Mouse (Mus musculus) lung, adult 2 months (tissue): ENCODE measurements around the gene Mrpl36.

Experiments used
- CTCF ChIP-seq: fragments of 200-500 bp; IDR thresholded peaks from 2 replicates; pipeline ENCODE4 v1.5.1; 2011; ENCODE audit warnings: mild to moderate bottlenecking, low read length, control low read depth; ENCODE audit not compliant: insufficient read depth
- POLR2A ChIP-seq: fragments of 200-500 bp; IDR thresholded peaks from 2 replicates; pipeline ENCODE4 v1.6.1; 2011; ENCODE audit warnings: low read depth, mild to moderate bottlenecking, control low read depth, low read length, borderline replicate concordance; ENCODE audit errors: extremely low read depth

DNA sequence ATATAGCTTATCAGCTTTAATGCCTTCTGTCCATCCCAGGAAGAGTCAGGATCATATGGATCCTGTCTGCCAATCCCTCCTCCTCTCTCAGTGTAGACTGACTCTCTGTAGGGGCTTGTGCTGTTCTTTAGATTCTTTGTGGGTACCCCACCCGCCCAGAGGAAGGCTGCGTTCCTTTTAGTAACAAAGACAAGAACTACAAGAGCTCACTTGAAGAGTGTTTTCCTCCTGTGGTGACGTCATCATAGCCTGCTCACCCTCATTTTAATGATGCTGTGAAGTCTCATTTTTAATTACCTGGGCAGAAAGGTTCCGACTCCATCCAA lies 22.3 kb upstream of the Mrpl36 start:
- TF ChIP-seq POLR2A (no peak), CTCF (no peak)
